Mouse (Mus musculus) limb, embryonic 12.5 days (tissue): ENCODE measurements around the gene Wnt8b. TPM values are rescaled to one million over a fixed set of nuclear protein-coding genes. Genes with fewer than 3 reads are reported as not detected.
A peak's percentile ranks its signal among the peaks of the same experiment; 100 is the strongest.

Experiments used
- ATAC-seq: fragments of 200-750 bp; cut with Nextera tagmentation; 2 replicates; pipeline ENCODE4 v1.8.0; 2017; ENCODE audit warnings: low read depth, moderate TSS enrichment; ENCODE audit not compliant: insufficient number of reproducible peaks, insufficient read depth, low FRiP score, low TSS enrichment
- H3K27ac ChIP-seq: fragments of 300-500 bp; sonication (generic); 2 replicates; pipeline ENCODE4 v1.5.1; 2016; ENCODE audit warnings: mild to moderate bottlenecking, moderate library complexity
- H3K27me3 ChIP-seq: fragments of 300-500 bp; sonication (generic); 2 replicates; pipeline ENCODE4 v1.6.1; 2016; ENCODE audit warnings: mild to moderate bottlenecking, moderate library complexity
- H3K36me3 ChIP-seq: fragments of 300-500 bp; sonication (generic); 2 replicates; pipeline ENCODE4 v1.6.1; 2016; ENCODE audit warnings: mild to moderate bottlenecking, moderate library complexity
- H3K4me1 ChIP-seq: fragments of 300-500 bp; sonication (generic); replicated peaks from 2 replicates; pipeline ENCODE4 v1.6.1; 2016
- H3K4me2 ChIP-seq: fragments of 300-500 bp; sonication (generic); 2 replicates; pipeline ENCODE4 v1.6.1; 2016; ENCODE audit warnings: mild to moderate bottlenecking, moderate library complexity
- H3K4me3 ChIP-seq: fragments of 300-500 bp; sonication (generic); replicated peaks from 2 replicates; pipeline ENCODE4 v1.5.1; 2016; ENCODE audit warnings: mild to moderate bottlenecking
- H3K9ac ChIP-seq: fragments of 300-500 bp; sonication (generic); replicated peaks from 2 replicates; pipeline ENCODE4 v1.6.1; 2016; ENCODE audit warnings: mild to moderate bottlenecking, moderate library complexity
- H3K9me3 ChIP-seq: fragments of 300-500 bp; sonication (generic); 2 replicates; pipeline ENCODE4 v1.6.1; 2016; ENCODE audit warnings: mild to moderate bottlenecking, moderate library complexity
- WGBS: fragments of 180-500 bp; shearing (Covaris S2); methylation state at CpG from one replicate; pipeline ENCODE4 v1.1.7; 2016; 5-methylcytosine and 5-hydroxymethylcytosine counted together
- polyA plus RNA-seq: library from polyadenylated mRNA; unstranded; fragments of >200 nt; fragmentation: Nextera tagmentation; extraction: Ambion mirVana; gene quantifications from 2 replicates; pipeline ENCODE4 v1.2.1, GENCODE M21; 2016

Wnt8b gene
- polyA plus RNA-seq, 1 experiment from 2014 or later: not detected

DNA sequence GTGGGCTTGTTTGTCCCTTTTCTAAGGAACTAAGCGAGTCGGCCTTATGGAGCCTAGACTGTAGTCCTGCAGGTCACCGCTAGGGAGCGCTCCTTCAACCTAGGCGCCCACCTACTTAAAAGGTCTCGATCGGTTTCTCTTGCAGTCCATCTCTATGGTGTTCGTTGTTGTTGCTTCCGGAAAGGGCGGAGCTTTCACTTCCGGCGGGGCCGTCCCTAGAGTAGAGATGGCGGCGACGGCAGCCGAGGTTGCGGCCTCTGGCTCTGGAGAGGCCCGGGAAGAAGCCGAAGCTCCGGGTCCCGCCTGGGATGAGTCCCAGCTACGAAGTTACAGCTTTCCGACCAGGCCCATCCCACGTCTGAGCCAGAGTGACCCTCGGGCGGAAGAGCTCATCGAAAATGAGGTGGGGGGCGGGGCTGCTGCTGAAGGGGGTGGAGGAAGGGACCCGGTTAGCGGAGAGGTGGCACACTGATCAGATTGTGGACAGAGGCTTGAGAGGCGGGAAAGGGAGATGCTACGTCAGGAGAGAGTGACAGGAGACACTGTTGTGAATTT is 69.5 kb downstream of the Wnt8b start, which contains the start of gene Hif1an:
Gene Hif1an, plus strand, starts transcription at position 199 of the 555 bp plus-strand sequence.
- H3K9ac ChIP-seq: peak within 1 kb of the TSS; percentile 73
- peaks cover 8% of the 10 kb centered on the region; the same call in 1 of the 2 replicates for H3K27me3 ChIP-seq
- H3K4me2 ChIP-seq: peak within 1 kb of the TSS; percentile 88
- peak within 1 kb of the TSS; percentile 74; the same call in 1 of the 2 replicates for H3K27ac ChIP-seq
- H3K4me3 ChIP-seq: peak within 1 kb of the TSS; percentile 72
- peaks cover 34% of the 10 kb centered on the region for H3K36me3 ChIP-seq
- peaks cover 25% of the 10 kb centered on the region for H3K4me1 ChIP-seq
- under 1% methylated on average over 33 of the region's 33 CpGs for WGBS
- peak; percentile 93 for ATAC-seq
- no peaks in the 10 kb centered on the region for H3K9me3 ChIP-seq

Other genes with a start within 250 kb of the Wnt8b start
- gene Scd2, start 199.8 kb upstream of the Wnt8b start, polyA plus RNA-seq: 304 and 317 TPM in 2 replicates
- 0.06 TPM in 1 of 2 replicates, not detected in the other for gene Scd4, start 160.4 kb upstream of the Wnt8b start, polyA plus RNA-seq
- gene Scd1, start 85.6 kb upstream of the Wnt8b start, polyA plus RNA-seq: 10.6 and 12.9 TPM in 2 replicates
- gene Sec31b, start 52.4 kb downstream of the Wnt8b start, polyA plus RNA-seq: 0.42 and 0.75 TPM in 2 replicates
- gene Gm20538, start 59.4 kb downstream of the Wnt8b start, polyA plus RNA-seq: not detected in 2 replicates
- 499 and 524 TPM in 2 replicates for gene Ndufb8, start 62.0 kb downstream of the Wnt8b start, polyA plus RNA-seq
- 46.5 and 47.2 TPM in 2 replicates for gene Hif1an, start 69.4 kb downstream of the Wnt8b start, polyA plus RNA-seq